Mouse (Mus musculus): ENCODE measurements around the gene Olfr846.

Gene Olfr846

GRCm38 (mm10) chr9:19363905-19364304, at the start of gene Olfr846:
Gene Olfr846, minus strand, starts transcription at chr9:19364005.
- no peak for DNase-seq

DNA sequence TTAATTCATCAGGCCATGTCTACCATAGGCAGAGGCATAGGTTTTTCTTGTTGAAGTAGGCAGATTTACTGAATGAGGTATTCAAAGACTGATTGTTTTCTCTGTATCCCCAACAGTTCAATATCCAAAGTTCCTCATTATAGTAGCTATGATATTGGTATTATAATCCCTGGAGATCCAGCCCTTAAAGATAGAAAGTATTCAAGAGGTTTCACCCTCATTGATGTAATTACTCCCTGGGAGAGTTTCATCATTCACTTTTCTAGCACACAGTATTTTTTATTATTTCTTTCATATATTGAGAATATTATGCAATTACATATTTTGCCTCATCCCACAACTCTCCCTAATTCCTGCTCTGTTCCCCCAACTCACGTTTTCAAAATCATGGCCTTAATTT, 14.8 kb upstream of the Olfr846 start, which contains the start of gene Olfr847:
Gene Olfr847 (minus strand): TSS at position 101 of the 400 bp plus-strand sequence.
- DNase-seq, result no peak

DNA sequence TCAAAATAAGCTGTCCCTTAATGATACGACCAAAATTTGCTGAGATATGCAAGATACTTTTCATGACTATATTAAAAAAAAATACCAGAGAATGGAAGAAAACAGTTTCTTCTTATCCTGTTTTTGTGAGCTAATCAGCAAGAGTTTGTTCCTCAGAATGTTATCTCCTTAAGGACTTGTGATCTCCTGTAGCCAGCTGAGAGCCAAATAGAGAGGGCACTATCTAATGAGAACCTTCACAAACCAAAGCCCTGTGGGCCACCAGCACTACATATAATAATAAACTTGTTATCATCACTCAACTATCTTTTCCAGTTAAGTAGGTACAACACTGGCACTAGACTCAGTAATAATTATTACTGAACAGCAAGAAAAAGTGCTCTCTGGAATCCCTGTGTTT, 27.6 kb downstream of the Olfr846 start, which contains the start of gene Olfr845:
Gene Olfr845 (plus strand): TSS at position 301 of the 400 bp plus-strand sequence.
- no peak for DNase-seq

GRCm38 (mm10) chr9:19316047-19316446, 47.8 kb downstream of the Olfr846 start, which contains the start of gene Olfr844:
Gene Olfr844, plus strand, starts transcription at chr9:19316347.
- DNase-seq, result no peak
